Mouse (Mus musculus): ENCODE results near the gene Timm23.
A peak's percentile ranks its signal among the peaks of the same experiment; 100 is the strongest.

DNA sequence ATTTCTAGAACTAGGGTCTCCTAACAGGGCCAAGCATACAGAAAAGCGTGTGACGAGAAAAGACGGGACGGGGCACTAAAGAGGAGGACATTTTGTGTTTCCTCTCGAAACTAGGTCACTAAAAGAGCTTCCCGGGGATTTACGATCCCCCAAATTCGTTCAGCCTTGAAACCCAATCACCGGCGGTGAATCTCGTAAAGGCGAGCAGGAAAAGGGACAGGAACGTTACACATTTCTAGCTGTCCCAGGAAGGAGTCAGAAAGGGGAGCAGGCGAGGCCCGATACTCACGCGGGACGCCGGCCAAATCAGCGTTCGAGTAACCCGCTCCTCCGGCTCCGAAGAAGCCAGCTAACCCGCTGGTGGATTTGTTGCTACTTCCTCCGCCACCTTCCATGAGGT lies 344 bp downstream of the Timm23 start:
- TF ChIP-seq CTCF (IDR thresholded peaks at IDR 0.05; ENCODE audit: low read depth, low read length): no peak
- 0 out of 2 replicates have a peak, but pooled peaks have one; percentile 2 for TF ChIP-seq POLR2A (IDR thresholded peaks at IDR 0.05; ENCODE audit: extremely low read depth, insufficient read depth, low read length)

Measured in liver, adult 2 months (tissue).